Mouse (Mus musculus) midbrain, embryonic 16.5 days (tissue): ENCODE measurements around the gene Ccnt1. TPM values are rescaled to one million over a fixed set of nuclear protein-coding genes. Genes with fewer than 3 reads are reported as not detected.
A peak's percentile ranks its signal among the peaks of the same experiment; 100 is the strongest.

Experiments
- ATAC-seq: fragments of 200-750 bp; cut with Nextera tagmentation; 2 replicates; pipeline ENCODE4 v1.8.0; 2017; ENCODE audit warnings: moderate TSS enrichment
- H3K27ac ChIP-seq: fragments of 300-500 bp; sonication (generic); 2 replicates; pipeline ENCODE4 v1.5.1; 2014; ENCODE audit warnings: mild to moderate bottlenecking, low read length, mixed read lengths
- H3K27me3 ChIP-seq: fragments of 300-500 bp; sonication (generic); 2 replicates; pipeline ENCODE4 v1.6.1; 2014; ENCODE audit warnings: low read depth, low read length, mixed read lengths; ENCODE audit not compliant: control insufficient read depth, insufficient read depth
- H3K36me3 ChIP-seq: fragments of 300-500 bp; sonication (generic); 2 replicates; pipeline ENCODE4 v1.6.1; 2014; ENCODE audit warnings: mild to moderate bottlenecking, low read length, moderate library complexity, mixed read lengths; ENCODE audit not compliant: control insufficient read depth, insufficient read depth
- H3K4me1 ChIP-seq: fragments of 300-500 bp; sonication (generic); 2 replicates; pipeline ENCODE4 v1.6.1; 2014; ENCODE audit warnings: mild to moderate bottlenecking, low read length, mixed read lengths; ENCODE audit not compliant: control insufficient read depth, insufficient read depth
- H3K4me2 ChIP-seq: fragments of 300-500 bp; sonication (generic); 2 replicates; pipeline ENCODE4 v1.6.1; 2014; ENCODE audit warnings: mild to moderate bottlenecking, low read length, mixed read lengths
- H3K4me3 ChIP-seq: fragments of 300-500 bp; sonication (generic); 2 replicates; pipeline ENCODE4 v1.5.1; 2014; ENCODE audit warnings: low read depth, mild to moderate bottlenecking, low read length, moderate library complexity, mixed read lengths
- H3K9ac ChIP-seq: fragments of 300-500 bp; sonication (generic); 2 replicates; pipeline ENCODE4 v1.6.1; 2014; ENCODE audit warnings: low read depth, low read length, mixed read lengths
- H3K9me3 ChIP-seq: fragments of 300-500 bp; sonication (generic); replicated peaks from 2 replicates; pipeline ENCODE4 v1.6.1; 2014; ENCODE audit warnings: mild to moderate bottlenecking, low read length, mixed read lengths; ENCODE audit not compliant: control insufficient read depth, poor library complexity, severe bottlenecking
- WGBS: fragments of 180-500 bp; shearing (Covaris S2); extraction: QIAGEN DNeasy Blood & Tissue Kit; methylation state at CpG from one replicate; pipeline ENCODE4 v1.1.7; 2014; 5-methylcytosine and 5-hydroxymethylcytosine counted together
- polyA plus RNA-seq: library from polyadenylated mRNA; unstranded; fragments of >200 nt; fragmentation: Nextera tagmentation; extraction: Ambion mirVana; gene quantifications from 2 replicates; pipeline ENCODE4 v1.2.1, GENCODE M21; 2015

Gene Ccnt1
- polyA plus RNA-seq, 1 experiment from 2014 or later = 65.3 TPM

DNA sequence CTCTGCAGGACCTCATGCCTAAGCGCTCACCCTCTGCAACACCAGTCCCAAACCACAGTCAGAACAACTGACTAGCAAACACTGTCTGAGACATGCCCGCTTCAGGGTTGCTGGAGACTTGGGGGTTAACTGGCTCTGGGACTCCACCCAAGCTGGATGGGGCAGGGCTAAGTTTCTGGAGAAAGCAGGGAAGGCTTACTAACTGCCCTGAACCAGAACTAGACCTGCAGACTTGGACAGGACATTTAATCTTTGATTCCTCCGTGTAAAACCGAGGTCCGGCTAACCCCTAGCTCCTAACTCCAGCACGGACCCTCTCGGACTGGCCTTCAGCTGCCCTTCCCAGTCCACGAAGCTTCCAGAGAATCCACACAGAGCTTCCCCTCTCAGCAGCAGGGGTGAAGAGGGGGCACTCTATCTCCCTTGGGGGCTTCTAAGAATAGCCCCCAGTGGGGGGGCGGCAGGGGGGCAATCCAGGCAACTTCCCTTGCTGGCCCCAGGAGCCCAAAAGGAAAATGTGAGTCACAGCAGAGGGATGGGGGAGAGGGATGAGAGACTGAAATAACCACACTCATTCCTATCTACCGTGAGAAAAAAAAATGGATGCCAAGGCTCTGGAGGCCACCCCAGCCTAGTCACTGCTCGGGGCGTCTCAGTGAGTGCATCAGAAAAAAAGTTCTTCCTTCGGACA, 31.6 kb upstream of the Ccnt1 start:
- Histone ChIP-seq H3K4me3 (no peak overlapping the region), H3K27ac (no peak overlapping the region), H3K36me3 (peaks cover 18% of the 10 kb centered on the region), H3K9me3 (no peaks in the 10 kb centered on the region), H3K9ac (no peak overlapping the region), H3K4me1 (peaks cover 15% of the 10 kb centered on the region), H3K27me3 (no peaks in the 10 kb centered on the region), H3K4me2 (peak overlapping the region; percentile 8; the same call in 1 of the 2 replicates)
- no peak for ATAC-seq
- WGBS = 66% methylated on average over 13 of the region's 13 CpGs

DNA sequence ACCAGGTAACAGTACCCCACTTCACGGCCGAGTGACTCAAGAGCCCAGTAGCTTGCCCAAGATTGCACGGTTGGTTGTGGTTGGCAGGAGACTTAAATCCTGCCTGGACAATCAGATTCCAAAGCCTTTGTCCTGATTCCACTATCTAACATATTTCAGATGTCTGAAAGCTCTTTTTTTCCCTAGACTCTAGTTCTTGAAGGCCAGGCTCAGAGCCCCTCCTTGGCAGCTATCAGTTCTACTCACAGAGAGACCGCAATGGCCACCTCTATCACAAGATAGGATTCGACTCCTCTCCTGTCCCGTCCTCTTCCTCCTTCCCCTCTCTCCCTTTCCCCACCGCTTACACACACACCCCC, 31.1 kb upstream of the Ccnt1 start:
- Histone ChIP-seq H3K36me3 (peaks cover 23% of the 10 kb centered on the region), H3K4me2 (peak overlapping the region; percentile 8; the same call in 1 of the 2 replicates), H3K27me3 (no peaks in the 10 kb centered on the region), H3K9ac (no peak overlapping the region), H3K4me3 (no peak overlapping the region), H3K27ac (no peak overlapping the region), H3K9me3 (no peaks in the 10 kb centered on the region), H3K4me1 (peaks cover 10% of the 10 kb centered on the region)
- no peak for ATAC-seq
- WGBS = 86% methylated on average over 7 of the region's 7 CpGs

DNA sequence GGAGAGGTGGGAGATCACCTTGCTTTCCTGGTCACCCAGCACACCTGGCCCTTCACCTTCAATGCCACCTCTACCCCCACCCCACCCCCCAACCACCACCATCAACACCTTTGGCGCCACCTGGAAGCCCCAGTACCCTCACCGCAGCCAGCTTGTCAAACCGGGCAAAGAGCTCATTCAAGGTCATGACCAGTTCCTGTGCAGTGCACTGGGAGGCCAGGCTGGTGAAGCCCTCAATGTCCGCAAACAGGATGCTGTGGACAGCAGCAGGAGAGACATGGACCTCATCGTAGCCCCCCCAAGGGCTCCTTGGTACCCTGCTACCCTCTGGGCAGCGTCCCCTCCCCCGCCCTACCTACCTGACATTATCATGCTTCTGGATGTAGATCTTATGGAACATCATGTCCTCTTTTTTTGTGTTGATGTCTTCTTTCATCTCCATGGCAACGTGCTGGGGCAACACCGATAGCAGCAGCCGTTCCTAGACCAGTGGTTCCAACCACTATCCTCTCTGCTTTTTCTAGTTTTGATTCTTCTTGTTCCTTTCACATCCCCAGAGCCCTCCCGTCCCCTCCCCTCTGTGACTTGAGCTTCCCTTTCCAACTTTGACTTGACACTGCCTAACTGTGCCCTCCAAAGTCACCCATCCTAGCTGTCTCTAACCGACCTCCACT, 29.4 kb upstream of the Ccnt1 start:
- 86% methylated on average over 12 of the region's 12 CpGs for whole genome bisulfite sequencing
- H3K9ac ChIP-seq = no peak overlapping the region
- H3K27me3 ChIP-seq = no peaks in the 10 kb centered on the region
- no peaks in the 10 kb centered on the region for H3K9me3 ChIP-seq
- no peak overlapping the region for H3K27ac ChIP-seq
- ATAC-seq = no peak
- no peak overlapping the region for H3K4me3 ChIP-seq
- H3K36me3 ChIP-seq = peaks cover 32% of the 10 kb centered on the region
- H3K4me1 ChIP-seq = peaks cover 8% of the 10 kb centered on the region
- H3K4me2 ChIP-seq = no peak overlapping the region

DNA sequence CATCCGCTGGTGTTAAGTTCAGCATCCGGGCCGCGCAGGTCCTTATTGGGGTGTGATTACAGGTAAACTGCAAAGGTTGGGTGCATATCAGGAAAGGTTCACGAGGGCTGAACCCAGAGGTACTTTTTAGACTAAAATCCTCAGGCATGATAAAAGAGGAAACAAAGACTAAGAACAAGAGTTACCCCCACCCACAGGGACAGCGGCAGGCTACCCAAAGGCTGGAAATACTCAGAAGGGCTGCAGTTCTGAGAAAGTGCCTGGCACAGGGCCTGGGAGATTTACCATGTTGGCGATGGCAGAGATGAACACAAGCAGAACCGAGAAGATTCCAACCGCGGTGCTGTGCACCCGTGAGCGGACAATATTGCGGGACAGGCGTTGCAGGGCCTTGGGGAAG, 25.9 kb upstream of the Ccnt1 start:
- Histone ChIP-seq H3K4me1 (no peaks in the 10 kb centered on the region), H3K27me3 (no peaks in the 10 kb centered on the region), H3K4me2 (no peak overlapping the region), H3K9me3 (no peaks in the 10 kb centered on the region), H3K27ac (no peak overlapping the region), H3K36me3 (peaks cover 49% of the 10 kb centered on the region), H3K9ac (no peak overlapping the region), H3K4me3 (no peak overlapping the region)
- ATAC-seq = no peak
- 96% methylated on average over 14 of the region's 14 CpGs for WGBS

DNA sequence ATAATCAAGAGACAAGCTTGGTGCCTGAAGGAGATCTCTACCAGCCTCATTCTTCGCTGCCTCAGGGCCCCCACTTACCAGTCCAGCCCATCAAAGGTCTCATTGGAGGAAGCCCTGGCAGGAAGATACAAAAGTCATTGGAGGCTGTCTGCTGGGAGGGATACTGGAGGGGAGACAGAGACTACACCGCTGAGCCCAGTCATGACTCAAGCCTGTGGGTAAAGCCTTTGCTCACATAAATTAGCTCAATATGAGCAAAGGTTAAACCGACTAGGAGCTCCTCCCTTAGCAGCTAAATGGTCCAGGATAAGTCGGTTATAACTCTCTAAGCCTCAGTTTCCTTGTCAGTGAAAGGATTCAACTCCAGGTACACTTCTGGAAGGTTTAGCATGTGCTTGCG, 24.3 kb upstream of the Ccnt1 start:
- Histone ChIP-seq H3K27ac (no peak overlapping the region), H3K4me3 (no peak overlapping the region), H3K27me3 (no peaks in the 10 kb centered on the region), H3K4me1 (no peaks in the 10 kb centered on the region), H3K4me2 (no peak overlapping the region), H3K9me3 (no peaks in the 10 kb centered on the region), H3K36me3 (peaks cover 49% of the 10 kb centered on the region), H3K9ac (no peak overlapping the region)
- no peak for ATAC-seq
- WGBS = 95% methylated on average over 5 of the region's 5 CpGs

DNA sequence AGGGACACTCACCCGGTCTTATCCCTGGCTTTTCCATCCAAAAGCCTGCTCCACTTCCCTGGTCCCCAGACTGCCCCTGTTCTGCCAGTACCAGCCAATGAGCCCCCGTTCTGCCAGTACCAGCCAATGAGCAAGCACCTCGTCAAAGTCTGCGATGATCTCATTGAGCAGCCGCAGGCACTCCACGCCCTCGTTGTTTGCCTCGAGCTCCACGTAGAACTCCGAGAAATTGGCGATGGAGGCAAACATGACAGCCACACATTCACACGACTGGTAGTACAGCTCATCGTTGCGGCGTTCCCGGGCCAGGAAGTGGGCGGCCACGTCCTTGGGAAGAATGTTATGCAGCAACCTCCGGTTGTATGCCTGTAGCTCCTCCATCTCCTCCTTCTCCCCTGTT, 23.5 kb upstream of the Ccnt1 start:
- ATAC-seq = no peak
- no peak overlapping the region for H3K4me3 ChIP-seq
- no peak overlapping the region for H3K27ac ChIP-seq
- H3K4me2 ChIP-seq = no peak overlapping the region
- no peaks in the 10 kb centered on the region for H3K4me1 ChIP-seq
- H3K9me3 ChIP-seq = no peaks in the 10 kb centered on the region
- 84% methylated on average over 19 of the region's 19 CpGs for WGBS
- peaks cover 46% of the 10 kb centered on the region for H3K36me3 ChIP-seq
- no peaks in the 10 kb centered on the region for H3K27me3 ChIP-seq
- no peak overlapping the region for H3K9ac ChIP-seq

DNA sequence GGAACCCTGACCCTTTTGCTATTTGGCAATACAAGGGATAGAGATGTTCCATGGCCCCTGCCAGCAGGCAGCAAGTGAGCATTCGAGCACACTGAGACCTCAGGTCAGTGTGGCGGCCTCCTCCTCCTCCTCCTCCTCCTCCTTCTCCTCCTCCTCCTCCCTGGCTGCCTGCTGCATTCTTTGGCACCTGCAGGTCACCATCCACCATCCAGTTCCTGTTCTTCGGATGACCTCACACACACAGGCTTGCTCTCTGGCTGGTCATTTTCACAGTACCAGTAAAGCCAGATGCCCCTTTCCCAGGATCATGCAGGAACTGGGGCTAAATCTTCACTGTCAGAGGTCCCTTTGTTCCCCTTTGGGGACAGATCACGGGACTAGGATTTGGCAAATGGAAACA, 20.7 kb upstream of the Ccnt1 start:
- peaks cover 30% of the 10 kb centered on the region for H3K36me3 ChIP-seq
- WGBS = 56% methylated on average over 4 of the region's 4 CpGs
- H3K9me3 ChIP-seq = no peaks in the 10 kb centered on the region
- H3K9ac ChIP-seq = no peak overlapping the region
- no peaks in the 10 kb centered on the region for H3K27me3 ChIP-seq
- no peak overlapping the region for H3K27ac ChIP-seq
- no peak for ATAC-seq
- no peak overlapping the region for H3K4me2 ChIP-seq
- no peak overlapping the region for H3K4me3 ChIP-seq
- no peaks in the 10 kb centered on the region for H3K4me1 ChIP-seq

DNA sequence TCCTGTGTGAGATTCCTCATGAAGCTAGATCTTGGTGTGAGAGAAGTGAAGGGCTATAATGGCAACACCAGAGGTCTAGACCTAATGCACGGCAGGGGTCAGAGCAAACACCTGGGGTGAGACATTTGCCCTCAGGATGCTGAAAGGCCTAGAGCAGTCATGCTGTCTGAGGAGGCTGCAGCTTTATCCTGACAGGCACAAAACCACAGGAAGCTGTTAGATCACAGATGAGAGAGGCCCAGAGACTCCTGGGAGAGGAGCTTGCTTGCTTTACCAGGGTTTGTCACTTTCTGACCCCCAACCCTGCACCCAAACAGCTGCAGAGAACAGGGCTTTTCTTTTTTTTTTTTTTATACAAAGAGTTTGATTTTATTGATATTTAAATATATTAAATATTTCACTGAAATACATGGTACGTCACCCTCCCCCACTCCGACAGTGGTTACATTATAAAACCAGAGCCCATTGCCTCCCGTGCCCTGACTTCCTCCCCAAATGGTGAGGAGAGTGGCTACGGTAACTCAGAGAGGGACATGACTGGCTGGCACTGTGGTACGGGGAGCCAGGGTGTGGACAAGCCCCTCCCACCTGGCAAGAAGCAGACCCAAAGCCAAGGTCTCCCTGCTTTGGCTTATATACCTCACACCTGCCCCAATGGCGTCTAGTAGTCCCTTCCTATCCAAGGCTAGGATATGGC, 19.1 kb upstream of the Ccnt1 start:
- H3K9me3 ChIP-seq = no peaks in the 10 kb centered on the region
- ATAC-seq = no peak
- no peak overlapping the region for H3K27ac ChIP-seq
- H3K27me3 ChIP-seq = no peaks in the 10 kb centered on the region
- H3K4me1 ChIP-seq = no peaks in the 10 kb centered on the region
- no peak overlapping the region for H3K4me3 ChIP-seq
- H3K9ac ChIP-seq = no peak overlapping the region
- WGBS = 83% methylated on average over 7 of the region's 7 CpGs
- H3K4me2 ChIP-seq = no peak overlapping the region
- peaks cover 20% of the 10 kb centered on the region for H3K36me3 ChIP-seq

DNA sequence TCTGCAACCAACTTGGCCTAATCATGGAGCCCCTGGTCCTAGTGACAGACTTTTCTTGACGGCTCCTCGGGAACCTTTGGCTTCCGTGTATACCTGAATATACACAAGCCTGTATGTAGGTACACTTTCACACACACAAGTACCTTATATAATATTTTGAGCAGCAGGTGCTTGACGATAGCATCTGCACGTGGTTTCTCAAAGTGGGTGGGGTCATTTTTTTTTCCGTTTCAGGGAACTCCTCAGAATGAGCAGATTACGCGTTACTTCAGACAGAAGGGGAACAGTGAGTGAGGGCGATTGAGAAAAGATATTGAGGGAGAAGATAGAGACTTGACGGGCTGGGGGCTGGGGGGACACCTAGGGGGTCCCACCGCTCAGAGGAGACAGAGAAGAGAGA, 17.0 kb upstream of the Ccnt1 start:
- Histone ChIP-seq H3K36me3 (peaks cover 6% of the 10 kb centered on the region), H3K4me3 (no peak overlapping the region), H3K4me2 (no peak overlapping the region), H3K9ac (no peak overlapping the region), H3K4me1 (no peaks in the 10 kb centered on the region), H3K9me3 (no peaks in the 10 kb centered on the region), H3K27ac (no peak overlapping the region), H3K27me3 (no peaks in the 10 kb centered on the region)
- WGBS = 92% methylated on average over 11 of the region's 11 CpGs
- ATAC-seq = no peak
